Mouse (Mus musculus): ENCODE measurements around the gene Gtf3c4.

DNA sequence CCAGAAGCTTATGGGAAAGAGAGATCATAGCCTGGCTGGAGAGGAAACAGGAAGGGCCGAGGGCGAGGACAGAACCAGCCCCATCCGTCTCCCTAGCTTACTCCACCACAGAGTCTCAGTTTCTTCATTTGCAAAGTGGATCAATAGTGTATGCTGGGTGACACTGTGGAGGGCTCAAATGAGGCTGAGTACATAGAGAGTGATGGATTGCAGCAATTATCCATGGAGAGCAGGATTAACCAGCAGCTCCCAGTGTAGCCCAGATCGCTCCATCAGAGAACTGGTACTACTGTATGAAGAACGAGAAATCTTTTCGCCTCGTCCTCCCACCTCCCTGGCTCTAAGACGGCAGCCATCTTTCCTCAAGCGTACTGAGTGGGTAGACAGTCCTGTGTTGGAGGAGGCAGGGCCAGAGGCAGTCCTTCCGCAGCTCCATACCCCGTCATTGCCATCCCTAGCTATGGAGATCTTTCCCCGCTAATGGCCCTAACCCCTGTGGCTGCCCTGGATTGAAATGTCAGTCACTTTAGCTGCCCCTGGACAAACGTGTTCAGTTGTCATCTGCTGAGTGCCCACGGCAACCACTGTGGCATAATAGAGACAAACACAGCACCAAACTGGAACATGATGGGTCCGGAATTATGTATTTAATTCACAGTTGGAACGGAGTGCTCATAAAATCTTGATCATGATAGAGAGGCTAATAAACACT, 53.6 kb downstream of the Gtf3c4 start:
- no peak for TF ChIP-seq POLR2A (IDR thresholded peaks at IDR 0.05; ENCODE audit: low read depth, low read length)
- TF ChIP-seq CTCF (conservative IDR thresholded peaks at IDR 0.05; ENCODE audit: insufficient read depth, insufficient read length, low read depth, low read length), result no peak
